Mouse (Mus musculus): ENCODE measurements around the gene Prkn.

- TF ChIP-seq CTCF (IDR thresholded peaks at IDR 0.05; ENCODE audit: borderline replicate concordance, extremely low read depth, insufficient read depth, insufficient read length) (peak; percentile 100), POLR2A (IDR thresholded peaks at IDR 0.05; ENCODE audit: borderline replicate concordance, extremely low read depth, insufficient read depth, insufficient read length, poor library complexity, severe bottlenecking) (no peak)
Observed at GRCm38 (mm10) chr17:12039188-12039587, 1199.0 kb downstream of the Prkn start.
